Mouse (Mus musculus): ENCODE data around the gene Hist1h4k. TPM values are rescaled to one million over a fixed set of nuclear protein-coding genes. Genes with fewer than 3 reads are reported as not detected.
"Not testable (repeated sequence)": the region's sequence is repeated elsewhere in the genome, so short reads cannot be mapped to it uniquely, and the experiment has no call there.

The Hist1h4k gene
- 1.6 and 2.7 TPM in 2 replicates for polyA plus RNA-seq (2015; fragmentation: Nextera tagmentation; extraction: Ambion mirVana)

GRCm38 (mm10) chr13:21750159-21751017, at the start of gene Hist1h4k:
Gene Hist1h4k (minus strand): TSS chr13:21750505.
- Histone ChIP-seq H3K4me3 (peak within 1 kb of the TSS; percentile 57), H3K4me2 (peak within 1 kb of the TSS; percentile 84), H3K27ac (peak within 1 kb of the TSS; percentile 93), H3K4me1 (replicated peaks) (peaks cover 37% of the 10 kb centered on the region), H3K9ac (peak within 1 kb of the TSS; percentile 79)
- H3K36me3 ChIP-seq, H3K9me3 ChIP-seq, H3K27me3 ChIP-seq: not testable (repeated sequence)
- peak; percentile 87 for ATAC-seq (ENCODE audit: low FRiP score)
- WGBS: under 1% methylated on average over 47 of the region's 56 CpGs

GRCm38 (mm10) chr13:21797163-21797562, 46.9 kb upstream of the Hist1h4k start:
- H3K4me2 ChIP-seq; H3K9me3 ChIP-seq; H3K9ac ChIP-seq; ATAC-seq (ENCODE audit: low FRiP score); H3K4me1 ChIP-seq (replicated peaks); H3K4me3 ChIP-seq; H3K27ac ChIP-seq; H3K27me3 ChIP-seq; H3K36me3 ChIP-seq: not testable (repeated sequence)

- Histone ChIP-seq H3K9ac (no peak overlapping the region), H3K27me3 (no peaks in the 10 kb centered on the region), H3K9me3 (no peaks in the 10 kb centered on the region), H3K27ac (no peak overlapping the region), H3K4me2 (no peak overlapping the region), H3K36me3 (no peaks in the 10 kb centered on the region), H3K4me1 (replicated peaks) (peaks cover 5% of the 10 kb centered on the region), H3K4me3 (no peak overlapping the region)
- WGBS: 95% methylated on average over 7 of the region's 7 CpGs
- ATAC-seq (ENCODE audit: low FRiP score): no peak
These were observed 45.3 kb upstream of the Hist1h4k start for GRCm38 (mm10) chr13:21795584-21795983.

GRCm38 (mm10) chr13:21790601-21791283, 40.4 kb upstream of the Hist1h4k start:
- Histone ChIP-seq H3K27ac (no peak overlapping the region), H3K36me3 (no peaks in the 10 kb centered on the region), H3K9me3 (no peaks in the 10 kb centered on the region), H3K4me2 (peak overlapping the region; percentile 31), H3K9ac (0 out of 2 replicates have a peak overlapping the region, but pooled peaks have one; percentile 19), H3K27me3 (0 out of 2 replicates have a peak, but pooled peaks cover 6% of the 10 kb centered on the region), H3K4me1 (replicated peaks) (peaks cover 19% of the 10 kb centered on the region), H3K4me3 (peak overlapping the region; percentile 0; the same call in 1 of the 2 replicates)
- no peak for ATAC-seq (ENCODE audit: low FRiP score)
- WGBS: 8% methylated on average over 17 of the region's 18 CpGs

- H3K4me3 ChIP-seq: no peak overlapping the region
- H3K9ac ChIP-seq: no peak overlapping the region
- ATAC-seq (ENCODE audit: low FRiP score): no peak
- H3K4me2 ChIP-seq: no peak overlapping the region
- no peak overlapping the region for H3K27ac ChIP-seq
- WGBS: 65% methylated on average over 6 of the region's 6 CpGs
- 0 out of 2 replicates have a peak, but pooled peaks cover 6% of the 10 kb centered on the region for H3K27me3 ChIP-seq
- no peaks in the 10 kb centered on the region for H3K9me3 ChIP-seq
- peaks cover 20% of the 10 kb centered on the region for H3K4me1 ChIP-seq (replicated peaks)
- no peaks in the 10 kb centered on the region for H3K36me3 ChIP-seq
These were observed 39.6 kb upstream of the Hist1h4k start for GRCm38 (mm10) chr13:21789925-21790324.

- 0 out of 2 replicates have a peak, but pooled peaks cover 6% of the 10 kb centered on the region for H3K27me3 ChIP-seq
- ATAC-seq (ENCODE audit: low FRiP score): peak; percentile 50
- H3K9me3 ChIP-seq: no peaks in the 10 kb centered on the region
- H3K4me3 ChIP-seq: peak overlapping the region; percentile 37
- no peaks in the 10 kb centered on the region for H3K36me3 ChIP-seq
- H3K4me2 ChIP-seq: peak overlapping the region; percentile 60
- 11% methylated on average over 14 of the region's 21 CpGs for WGBS
- H3K27ac ChIP-seq: peak overlapping the region; percentile 45; the same call in 1 of the 2 replicates
- peaks cover 28% of the 10 kb centered on the region for H3K4me1 ChIP-seq (replicated peaks)
- peak overlapping the region; percentile 10 for H3K9ac ChIP-seq
These were observed 37.7 kb upstream of the Hist1h4k start for GRCm38 (mm10) chr13:21787760-21788593.

- Histone ChIP-seq H3K4me3 (peak within 1 kb of the TSS; percentile 37), H3K4me1 (replicated peaks) (peaks cover 36% of the 10 kb centered on the region), H3K4me2 (peak within 1 kb of the TSS; percentile 60), H3K27ac (peak within 1 kb of the TSS; percentile 79), H3K9ac (peak within 1 kb of the TSS; percentile 64)
- not testable (repeated sequence) for H3K36me3 ChIP-seq, H3K9me3 ChIP-seq, H3K27me3 ChIP-seq
- 1% methylated on average over 41 of the region's 63 CpGs for WGBS
- peak; percentile 97 for ATAC-seq (ENCODE audit: low FRiP score)
These were observed 36.8 kb upstream of the Hist1h4k start, which contains the start of the genes Hist1h2an and Hist1h2bp for GRCm38 (mm10) chr13:21786899-21787629. Gene Hist1h2an (minus strand): TSS chr13:21787218. Gene Hist1h2bp (plus strand): TSS chr13:21787461.

- peak overlapping the region; percentile 37 for H3K4me3 ChIP-seq
- H3K4me1 ChIP-seq (replicated peaks): peaks cover 36% of the 10 kb centered on the region
- no peaks in the 10 kb centered on the region for H3K36me3 ChIP-seq
- ATAC-seq (ENCODE audit: low FRiP score): no peak
- H3K27ac ChIP-seq: peak overlapping the region; percentile 79
- H3K9me3 ChIP-seq: no peaks in the 10 kb centered on the region
- peak overlapping the region; percentile 60 for H3K4me2 ChIP-seq
- WGBS: 4% methylated on average over 8 of the region's 8 CpGs
- H3K9ac ChIP-seq: peak overlapping the region; percentile 64
- H3K27me3 ChIP-seq: 0 out of 2 replicates have a peak, but pooled peaks cover 6% of the 10 kb centered on the region
These were observed 36.0 kb upstream of the Hist1h4k start for GRCm38 (mm10) chr13:21786189-21786898.

GRCm38 (mm10) chr13:21784311-21784710, 34.0 kb upstream of the Hist1h4k start:
- WGBS: 21% methylated on average over 6 of the region's 6 CpGs
- ATAC-seq (ENCODE audit: low FRiP score): no peak
- Histone ChIP-seq H3K27ac (peak overlapping the region; percentile 31), H3K27me3 (0 out of 2 replicates have a peak, but pooled peaks cover 3% of the 10 kb centered on the region), H3K9me3 (no peaks in the 10 kb centered on the region), H3K9ac (peak overlapping the region; percentile 19; the same call in 1 of the 2 replicates), H3K4me3 (no peak overlapping the region; the same call in 1 of the 2 replicates), H3K4me1 (replicated peaks) (peaks cover 40% of the 10 kb centered on the region), H3K4me2 (peak overlapping the region; percentile 75), H3K36me3 (no peaks in the 10 kb centered on the region)

GRCm38 (mm10) chr13:21783734-21784161, 33.4 kb upstream of the Hist1h4k start:
- Histone ChIP-seq H3K9ac (no peak overlapping the region; the same call in 1 of the 2 replicates), H3K4me3 (peak overlapping the region; percentile 42), H3K27me3 (0 out of 2 replicates have a peak, but pooled peaks cover 3% of the 10 kb centered on the region), H3K36me3 (no peaks in the 10 kb centered on the region), H3K4me1 (replicated peaks) (peaks cover 40% of the 10 kb centered on the region), H3K9me3 (no peaks in the 10 kb centered on the region), H3K27ac (peak overlapping the region; percentile 31), H3K4me2 (peak overlapping the region; percentile 75)
- no peak for ATAC-seq (ENCODE audit: low FRiP score)
- 2% methylated on average over 9 of the region's 9 CpGs for WGBS
